Mouse (Mus musculus) NIH3T3 (cell line): ENCODE measurements around the gene Homer1.

Experiments
- DNase-seq: peaks from one replicate; pipeline ENCODE4 v3.0.0-alpha.2; 2012; ENCODE audit warnings: low read depth

Gene Homer1

DNA sequence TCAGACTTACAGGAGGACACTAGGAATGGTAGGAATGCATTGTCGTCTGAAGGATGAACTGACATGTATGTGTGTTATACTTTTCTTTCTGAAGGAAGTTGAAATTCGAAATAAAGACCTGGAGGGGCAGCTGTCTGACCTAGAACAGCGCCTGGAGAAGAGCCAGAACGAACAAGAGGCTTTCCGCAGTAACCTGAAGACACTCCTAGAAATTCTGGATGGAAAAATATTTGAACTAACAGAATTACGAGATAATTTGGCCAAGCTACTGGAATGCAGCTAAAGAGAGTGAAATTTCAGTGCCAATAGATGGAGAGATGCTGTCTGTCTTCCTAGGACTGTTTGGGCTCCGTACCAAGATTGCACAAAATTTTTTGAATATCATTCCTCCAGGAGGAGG lies 102.5 kb downstream of the Homer1 start:
- DNase-seq: no peak

DNA sequence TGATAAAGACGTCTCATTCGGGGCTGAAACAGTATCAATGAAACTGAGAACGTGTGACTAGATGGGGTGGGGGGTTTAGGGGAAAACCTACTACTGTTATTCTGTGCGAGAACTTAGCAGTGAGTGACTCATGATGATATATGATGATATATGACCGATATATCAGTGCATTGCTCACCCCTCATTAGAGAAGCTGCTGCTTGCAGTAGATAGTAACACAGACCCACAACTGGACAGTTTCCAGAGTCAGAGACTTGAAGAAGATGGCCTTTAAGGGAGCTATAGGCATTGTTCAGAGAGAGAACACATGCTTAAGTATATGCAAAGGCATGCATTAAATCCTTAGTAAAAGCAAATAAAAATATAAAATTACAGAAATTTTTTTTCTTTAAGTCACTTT lies 107.4 kb downstream of the Homer1 start:
- peak; percentile 3 for DNase-seq

DNA sequence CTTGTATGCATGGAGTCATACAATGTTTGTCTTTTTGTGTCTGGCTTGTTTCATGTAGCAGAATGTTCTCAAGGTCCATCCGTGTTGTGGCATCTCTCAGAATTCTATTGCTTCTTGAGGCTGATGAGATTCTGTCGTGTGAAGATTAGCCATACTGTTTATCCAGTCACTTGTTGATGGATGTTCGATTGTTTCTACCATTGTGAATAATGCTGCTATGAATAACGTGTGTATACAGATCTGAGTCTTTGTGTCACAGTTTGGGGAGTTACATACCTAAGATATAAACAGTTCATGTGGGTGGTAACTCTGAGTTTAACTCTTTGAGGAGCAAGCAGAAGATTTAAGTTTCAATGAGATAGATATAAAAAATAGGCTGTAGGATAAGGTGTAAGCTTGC lies 110.9 kb downstream of the Homer1 start:
- no peak for DNase-seq

DNA sequence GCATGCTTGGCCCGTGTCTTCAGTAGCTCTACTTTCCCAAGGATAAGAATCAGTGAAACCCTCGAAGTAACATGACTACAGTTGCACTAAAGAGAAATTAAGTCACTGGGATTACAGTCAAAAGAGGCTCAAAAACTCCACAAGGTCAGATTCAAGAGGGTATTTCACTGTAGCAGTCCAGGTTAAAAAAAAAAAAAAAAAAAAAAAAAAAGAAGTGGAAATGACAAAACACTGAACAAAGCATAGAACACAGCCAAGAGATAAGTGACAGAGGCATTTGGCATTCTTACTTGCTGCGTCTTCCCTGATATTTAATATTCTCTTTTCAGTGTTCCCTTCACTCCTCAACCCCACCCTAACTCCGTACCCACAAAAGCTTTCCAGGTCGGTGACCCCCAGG lies 115.6 kb downstream of the Homer1 start:
- DNase-seq: no peak

DNA sequence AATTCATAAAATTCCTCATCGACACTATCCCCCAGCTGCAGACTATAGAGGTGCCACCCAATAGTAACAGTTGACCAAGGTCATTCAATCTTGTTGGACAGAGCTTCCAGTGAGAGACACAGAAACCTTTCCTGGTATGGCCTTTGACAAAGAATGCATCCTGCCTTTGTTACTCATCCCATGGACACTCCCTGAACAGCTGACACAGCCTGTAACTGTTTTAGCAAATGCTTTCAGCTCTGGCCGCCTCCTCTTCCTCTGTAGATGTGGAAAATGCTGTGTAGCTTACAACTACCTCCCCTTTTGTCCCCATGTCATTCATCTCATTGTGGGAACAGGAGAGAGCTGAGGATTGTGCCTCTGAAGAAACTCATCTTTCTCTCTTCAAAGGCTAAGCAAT lies 118.9 kb downstream of the Homer1 start:
- DNase-seq: no peak

DNA sequence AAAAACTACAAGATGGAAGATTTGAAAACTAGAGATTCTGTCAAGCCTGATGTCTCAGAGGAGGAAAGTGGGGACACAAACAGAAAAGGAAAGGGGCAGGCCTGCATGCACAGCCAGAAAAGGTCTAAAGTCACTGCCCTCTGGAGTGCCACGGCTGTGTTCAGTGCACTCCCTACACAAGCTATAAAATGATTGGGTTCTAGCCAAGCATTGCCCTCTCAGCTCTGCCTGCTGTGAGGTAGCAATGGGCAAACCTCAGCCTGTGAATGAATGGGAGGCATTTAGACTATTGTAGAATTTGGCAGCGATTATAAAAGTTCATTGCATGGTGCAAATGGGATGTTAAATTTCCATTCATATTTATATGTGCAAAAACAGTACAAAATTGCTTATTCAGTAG lies 120.3 kb downstream of the Homer1 start:
- no peak for DNase-seq

DNA sequence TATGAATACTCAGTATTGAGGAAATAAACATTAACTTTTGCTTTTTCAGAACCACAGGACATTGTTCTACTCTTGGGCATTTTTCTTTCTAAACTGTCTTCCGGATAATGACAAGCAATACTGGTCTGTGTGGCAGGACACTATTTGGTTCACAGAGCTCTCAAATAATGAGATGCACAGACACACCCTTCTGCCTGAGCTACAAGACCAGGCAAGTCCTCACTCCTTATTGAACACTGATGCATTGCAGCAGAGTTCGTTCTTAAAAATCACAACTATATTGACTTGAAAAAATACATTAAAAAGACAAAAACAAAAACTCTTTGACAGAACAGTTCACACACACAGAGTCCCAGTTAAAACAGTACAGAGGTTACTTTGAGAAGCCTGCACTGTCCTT lies 123.8 kb downstream of the Homer1 start:
- no peak for DNase-seq

DNA sequence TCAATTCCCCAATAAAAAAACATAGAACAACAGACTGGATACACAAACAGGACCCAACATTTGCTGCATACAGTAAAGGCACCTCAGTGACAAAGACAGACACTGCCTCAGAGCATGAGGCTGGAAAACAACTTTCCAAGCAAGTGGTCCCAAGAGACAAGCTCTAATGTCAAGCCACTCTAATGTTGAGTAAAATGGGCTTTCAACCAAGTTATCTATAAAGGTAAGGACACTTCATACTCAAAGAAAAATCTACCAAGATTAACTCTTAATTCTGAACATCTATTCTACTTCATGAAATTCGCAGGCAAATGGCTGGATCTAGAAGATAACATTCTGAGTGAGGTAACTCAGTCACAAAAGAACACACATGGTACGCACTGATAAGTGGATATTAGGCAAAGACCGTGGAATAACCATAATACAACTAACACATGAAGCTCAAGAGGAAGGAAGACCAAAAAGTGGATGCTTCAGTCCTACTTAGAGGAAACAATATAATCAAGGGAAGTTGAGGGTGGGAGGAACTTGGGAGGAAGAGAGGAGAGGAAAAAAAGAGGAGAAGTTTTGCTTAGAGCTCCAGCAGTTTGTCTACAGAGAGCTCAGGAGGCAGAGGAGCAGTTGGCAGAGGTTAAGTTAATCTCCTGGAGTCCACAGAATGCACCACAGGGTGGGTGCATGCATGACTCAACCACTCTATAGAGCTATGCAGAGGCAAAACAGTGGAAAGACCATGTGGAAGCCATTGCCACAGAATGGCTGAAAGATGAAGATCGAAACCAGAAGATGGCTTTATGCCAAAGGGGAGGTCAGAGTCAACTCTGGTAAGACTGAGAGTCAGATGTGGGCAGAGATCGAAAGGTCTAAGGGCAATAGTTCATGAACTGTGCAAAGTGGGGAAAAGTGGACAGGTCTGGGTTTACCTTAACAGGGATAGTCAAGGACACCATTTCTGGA lies 128.8 kb downstream of the Homer1 start:
- peak; percentile 44 for DNase-seq

DNA sequence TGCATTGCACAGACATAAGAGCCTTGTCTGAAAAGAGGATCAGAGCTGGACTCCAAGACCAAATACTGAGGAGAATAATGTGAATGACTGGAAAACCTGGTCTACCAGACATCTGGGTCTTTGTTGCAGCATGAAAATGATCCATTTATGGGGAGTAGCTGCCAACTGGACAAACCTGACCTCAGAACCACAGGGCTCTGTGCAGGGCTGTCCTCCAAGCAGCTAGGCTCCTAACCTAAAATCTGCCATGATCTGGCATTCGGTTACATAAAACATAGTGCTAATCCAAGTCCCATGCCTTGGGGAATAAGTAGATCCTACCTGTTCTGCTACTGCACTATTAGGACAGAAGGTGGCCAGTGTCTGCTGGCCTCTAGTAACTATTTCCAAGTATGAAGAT lies 129.8 kb downstream of the Homer1 start:
- no peak for DNase-seq

DNA sequence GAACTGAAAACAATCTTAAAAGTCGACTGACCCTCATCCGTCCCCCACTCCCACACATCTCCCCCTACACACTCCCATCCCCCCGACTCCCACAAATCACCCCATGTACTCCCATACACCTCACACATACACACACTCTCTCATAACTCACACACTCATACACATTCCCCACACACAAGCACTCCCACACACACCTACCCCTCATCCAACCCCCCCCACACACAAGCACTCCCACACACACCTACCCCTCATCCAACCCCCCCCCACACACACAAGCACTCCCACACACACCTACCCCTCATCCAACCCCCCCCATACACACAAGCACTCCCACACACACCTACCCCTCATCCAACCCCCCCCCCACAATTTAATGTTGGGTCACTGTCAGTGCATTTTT lies 140.7 kb downstream of the Homer1 start:
- DNase-seq: no peak

DNA sequence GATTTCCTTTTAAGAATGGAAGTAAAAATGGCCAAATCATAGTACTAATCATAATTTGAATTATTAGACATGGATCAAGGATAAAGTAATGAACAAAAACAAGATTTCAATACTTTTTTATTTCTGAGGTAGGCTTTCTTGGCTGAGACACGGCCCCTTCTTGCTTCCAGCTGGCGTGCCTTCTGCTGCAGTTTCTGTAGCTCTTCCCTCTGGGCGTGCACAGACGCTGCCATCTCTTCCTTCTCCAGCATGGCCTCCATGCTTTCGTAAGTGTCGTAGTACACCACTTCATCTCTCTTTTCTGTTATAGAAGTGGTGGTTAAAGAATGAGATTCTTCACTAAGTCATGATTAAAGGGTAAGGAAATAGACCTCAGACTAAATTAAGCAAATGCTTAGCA lies 153.8 kb downstream of the Homer1 start:
- no peak for DNase-seq
